Mouse (Mus musculus) limb, embryonic 15.5 days (tissue): ENCODE measurements at regions not wholly inside any gene's neighbourhood (a gene's known extent, or its start where the extent isn't known, plus 50 kb on each side); places are given as distances from the start of the nearest gene placed in this dataset.

Source experiments
- ATAC-seq: fragments of 200-750 bp; cut with Nextera tagmentation; 2 replicates; pipeline ENCODE4 v1.8.0; 2017; ENCODE audit warnings: low read depth, moderate TSS enrichment; ENCODE audit not compliant: insufficient number of reproducible peaks, low FRiP score, low TSS enrichment
- H3K27ac ChIP-seq: fragments of 300-500 bp; sonication (generic); 2 replicates; pipeline ENCODE4 v1.5.1; 2015; ENCODE audit warnings: moderate library complexity, mild to moderate bottlenecking, inconsistent platforms
- H3K27me3 ChIP-seq: fragments of 300-500 bp; sonication (generic); 2 replicates; pipeline ENCODE4 v1.6.1; 2015; ENCODE audit warnings: inconsistent platforms
- H3K36me3 ChIP-seq: fragments of 300-500 bp; sonication (generic); 2 replicates; pipeline ENCODE4 v1.6.1; 2015; ENCODE audit warnings: inconsistent platforms
- H3K4me1 ChIP-seq: fragments of 300-500 bp; sonication (generic); 2 replicates; pipeline ENCODE4 v1.6.1; 2015; ENCODE audit warnings: inconsistent platforms
- H3K4me2 ChIP-seq: fragments of 300-500 bp; sonication (generic); 2 replicates; pipeline ENCODE4 v1.6.1; 2015; ENCODE audit warnings: mild to moderate bottlenecking, inconsistent platforms
- H3K4me3 ChIP-seq: fragments of 300-500 bp; sonication (generic); 2 replicates; pipeline ENCODE4 v1.5.1; 2015; ENCODE audit warnings: mild to moderate bottlenecking, inconsistent platforms
- H3K9ac ChIP-seq: fragments of 300-500 bp; sonication (generic); 2 replicates; pipeline ENCODE4 v1.6.1; 2015; ENCODE audit warnings: inconsistent platforms
- H3K9me3 ChIP-seq: fragments of 300-500 bp; sonication (generic); 2 replicates; pipeline ENCODE4 v1.6.1; 2016; ENCODE audit warnings: inconsistent platforms
- WGBS: fragments of 180-500 bp; shearing (Covaris S2); methylation state at CpG from one replicate; pipeline ENCODE4 v1.1.7; 2015; 5-methylcytosine and 5-hydroxymethylcytosine counted together

- Histone ChIP-seq H3K4me1 (peaks cover 45% of the 10 kb centered on the region), H3K9me3 (no peaks in the 10 kb centered on the region), H3K4me3 (no peak overlapping the region), H3K9ac (no peak overlapping the region), H3K4me2 (no peak overlapping the region), H3K27me3 (no peaks in the 10 kb centered on the region), H3K27ac (peak overlapping the region; percentile 54; the same call in 1 of the 2 replicates), H3K36me3 (no peaks in the 10 kb centered on the region)
- WGBS, result 60% methylated on average over 8 of the region's 8 CpGs
- ATAC-seq, result no peak
Observed at GRCm38 (mm10) chr2:166432531-166432930, 277.1 kb upstream of the Sulf2 start.

GRCm38 (mm10) chr2:166429918-166430317 lies 274.5 kb upstream of the Sulf2 start:
- Histone ChIP-seq H3K4me2 (no peak overlapping the region), H3K27me3 (no peaks in the 10 kb centered on the region), H3K36me3 (no peaks in the 10 kb centered on the region), H3K4me1 (peaks cover 70% of the 10 kb centered on the region), H3K4me3 (no peak overlapping the region), H3K9me3 (no peaks in the 10 kb centered on the region), H3K9ac (no peak overlapping the region), H3K27ac (peak overlapping the region; percentile 59; the same call in 1 of the 2 replicates)
- 42% methylated on average over 5 of the region's 5 CpGs for WGBS
- ATAC-seq, result no peak

GRCm38 (mm10) chr2:166429494-166429893 lies 274.0 kb upstream of the Sulf2 start:
- no peaks in the 10 kb centered on the region for H3K9me3 ChIP-seq
- no peak for ATAC-seq
- H3K4me3 ChIP-seq, result no peak overlapping the region
- no peaks in the 10 kb centered on the region for H3K36me3 ChIP-seq
- no peak overlapping the region for H3K4me2 ChIP-seq
- no peak overlapping the region for H3K9ac ChIP-seq
- WGBS, result 73% methylated on average over 12 of the region's 12 CpGs
- H3K27me3 ChIP-seq, result no peaks in the 10 kb centered on the region
- peaks cover 71% of the 10 kb centered on the region for H3K4me1 ChIP-seq
- H3K27ac ChIP-seq, result peak overlapping the region; percentile 59

- no peaks in the 10 kb centered on the region for H3K27me3 ChIP-seq
- peaks cover 53% of the 10 kb centered on the region for H3K4me1 ChIP-seq
- H3K27ac ChIP-seq, result peak overlapping the region; percentile 71
- H3K36me3 ChIP-seq, result no peaks in the 10 kb centered on the region
- WGBS, result 40% methylated on average over 6 of the region's 6 CpGs
- no peaks in the 10 kb centered on the region for H3K9me3 ChIP-seq
- ATAC-seq, result no peak
- H3K4me3 ChIP-seq, result no peak overlapping the region
- H3K4me2 ChIP-seq, result no peak overlapping the region
- no peak overlapping the region for H3K9ac ChIP-seq
Observed at GRCm38 (mm10) chr2:166427390-166427789, 271.9 kb upstream of the Sulf2 start.

GRCm38 (mm10) chr2:166426960-166427359 lies 271.5 kb upstream of the Sulf2 start:
- Histone ChIP-seq H3K4me3 (no peak overlapping the region), H3K9ac (no peak overlapping the region), H3K27me3 (no peaks in the 10 kb centered on the region), H3K4me1 (peaks cover 52% of the 10 kb centered on the region), H3K9me3 (no peaks in the 10 kb centered on the region), H3K27ac (peak overlapping the region; percentile 71), H3K4me2 (no peak overlapping the region), H3K36me3 (no peaks in the 10 kb centered on the region)
- WGBS, result 4% methylated on average over 10 of the region's 10 CpGs
- ATAC-seq, result peak; percentile 83

- Histone ChIP-seq H3K27me3 (no peaks in the 10 kb centered on the region), H3K9me3 (no peaks in the 10 kb centered on the region), H3K4me2 (no peak overlapping the region), H3K4me1 (peaks cover 52% of the 10 kb centered on the region), H3K4me3 (no peak overlapping the region), H3K27ac (peak overlapping the region; percentile 66), H3K9ac (no peak overlapping the region), H3K36me3 (no peaks in the 10 kb centered on the region)
- 49% methylated on average over 6 of the region's 6 CpGs for WGBS
- no peak for ATAC-seq
Observed at GRCm38 (mm10) chr2:166426457-166426856, 271.0 kb upstream of the Sulf2 start.

- no peaks in the 10 kb centered on the region for H3K27me3 ChIP-seq
- H3K9me3 ChIP-seq, result no peaks in the 10 kb centered on the region
- ATAC-seq, result no peak
- H3K36me3 ChIP-seq, result no peaks in the 10 kb centered on the region
- no peak overlapping the region for H3K4me2 ChIP-seq
- H3K27ac ChIP-seq, result no peak overlapping the region
- no peak overlapping the region for H3K4me3 ChIP-seq
- 69% methylated on average over 3 of the region's 3 CpGs for WGBS
- H3K9ac ChIP-seq, result no peak overlapping the region
- peaks cover 53% of the 10 kb centered on the region for H3K4me1 ChIP-seq
Observed at GRCm38 (mm10) chr2:166425141-166425540, 269.7 kb upstream of the Sulf2 start.

GRCm38 (mm10) chr2:166423132-166423660 lies 267.7 kb upstream of the Sulf2 start:
- H3K4me3 ChIP-seq, result no peak overlapping the region
- ATAC-seq, result no peak
- H3K9me3 ChIP-seq, result no peaks in the 10 kb centered on the region
- no peak overlapping the region for H3K27ac ChIP-seq
- no peaks in the 10 kb centered on the region for H3K36me3 ChIP-seq
- WGBS, result 50% methylated on average over 6 of the region's 6 CpGs
- no peaks in the 10 kb centered on the region for H3K27me3 ChIP-seq
- no peak overlapping the region for H3K9ac ChIP-seq
- no peak overlapping the region for H3K4me2 ChIP-seq
- H3K4me1 ChIP-seq, result peaks cover 49% of the 10 kb centered on the region

- H3K4me2 ChIP-seq, result no peak overlapping the region
- H3K4me1 ChIP-seq, result peaks cover 42% of the 10 kb centered on the region
- no peak overlapping the region for H3K4me3 ChIP-seq
- no peak overlapping the region for H3K9ac ChIP-seq
- WGBS, result 57% methylated on average over 8 of the region's 8 CpGs
- no peaks in the 10 kb centered on the region for H3K27me3 ChIP-seq
- no peak overlapping the region for H3K27ac ChIP-seq
- H3K9me3 ChIP-seq, result no peaks in the 10 kb centered on the region
- no peak for ATAC-seq
- H3K36me3 ChIP-seq, result no peaks in the 10 kb centered on the region
Observed at GRCm38 (mm10) chr2:166420275-166420674, 264.8 kb upstream of the Sulf2 start.

- peaks cover 39% of the 10 kb centered on the region for H3K4me1 ChIP-seq
- no peak overlapping the region for H3K27ac ChIP-seq
- H3K9me3 ChIP-seq, result no peaks in the 10 kb centered on the region
- 67% methylated on average over 9 of the region's 9 CpGs for WGBS
- H3K27me3 ChIP-seq, result no peaks in the 10 kb centered on the region
- no peak overlapping the region for H3K4me2 ChIP-seq
- H3K9ac ChIP-seq, result no peak overlapping the region
- no peaks in the 10 kb centered on the region for H3K36me3 ChIP-seq
- H3K4me3 ChIP-seq, result no peak overlapping the region
- no peak for ATAC-seq
Observed at GRCm38 (mm10) chr2:166419271-166419670, 263.8 kb upstream of the Sulf2 start.

- Histone ChIP-seq H3K4me1 (peaks cover 39% of the 10 kb centered on the region), H3K9ac (no peak overlapping the region), H3K27me3 (no peaks in the 10 kb centered on the region), H3K4me3 (no peak overlapping the region), H3K9me3 (no peaks in the 10 kb centered on the region), H3K27ac (no peak overlapping the region), H3K36me3 (no peaks in the 10 kb centered on the region), H3K4me2 (no peak overlapping the region)
- WGBS, result 82% methylated on average over 8 of the region's 8 CpGs
- ATAC-seq, result no peak
Observed at GRCm38 (mm10) chr2:166418279-166418678, 262.8 kb upstream of the Sulf2 start.

- no peak overlapping the region for H3K27ac ChIP-seq
- WGBS, result 79% methylated on average over 10 of the region's 10 CpGs
- H3K27me3 ChIP-seq, result no peaks in the 10 kb centered on the region
- H3K9ac ChIP-seq, result no peak overlapping the region
- H3K4me1 ChIP-seq, result peaks cover 40% of the 10 kb centered on the region
- no peak overlapping the region for H3K4me2 ChIP-seq
- ATAC-seq, result no peak
- H3K9me3 ChIP-seq, result no peaks in the 10 kb centered on the region
- no peaks in the 10 kb centered on the region for H3K36me3 ChIP-seq
- H3K4me3 ChIP-seq, result no peak overlapping the region
Observed at GRCm38 (mm10) chr2:166417628-166418027, 262.2 kb upstream of the Sulf2 start.

GRCm38 (mm10) chr2:166415481-166415965 lies 260.1 kb upstream of the Sulf2 start:
- Histone ChIP-seq H3K36me3 (no peaks in the 10 kb centered on the region), H3K4me2 (peak overlapping the region; percentile 14; the same call in 1 of the 2 replicates), H3K4me3 (no peak overlapping the region), H3K9me3 (no peaks in the 10 kb centered on the region), H3K27me3 (no peaks in the 10 kb centered on the region), H3K27ac (peak overlapping the region; percentile 86), H3K9ac (no peak overlapping the region), H3K4me1 (peaks cover 50% of the 10 kb centered on the region)
- peak; percentile 80; the same call in 1 of the 2 replicates for ATAC-seq
- 17% methylated on average over 16 of the region's 16 CpGs for WGBS
